Mouse (Mus musculus) 3134 (cell line): ENCODE data around the gene Fubp1.

ENCODE experiments used
- DNase-seq: peaks from one replicate; pipeline ENCODE4 v3.0.0-alpha.2; 2011; ENCODE audit warnings: low spot score; ENCODE audit not compliant: insufficient read length; ENCODE audit errors: extremely low read depth

The Fubp1 gene

GRCm38 (mm10) chr3:152209967-152210634 is at the start of gene Fubp1, which contains the start of gene Dnajb4:
Gene Fubp1 (plus strand): TSS chr3:152210422.
Gene Dnajb4 (minus strand): TSS chr3:152210302.
- DNase-seq = peak; percentile 99

- DNase-seq = no peak
Measured at GRCm38 (mm10) chr3:152160607-152161006, 49.6 kb upstream of the Fubp1 start.

- DNase-seq = no peak
Measured at GRCm38 (mm10) chr3:152163320-152163719, 46.9 kb upstream of the Fubp1 start.

- DNase-seq = no peak
Measured at GRCm38 (mm10) chr3:152165014-152165350, 45.2 kb upstream of the Fubp1 start.

GRCm38 (mm10) chr3:152165351-152166098 is 44.7 kb upstream of the Fubp1 start:
- DNase-seq = no peak

- DNase-seq = no peak
Measured at GRCm38 (mm10) chr3:152166099-152166423, 44.2 kb upstream of the Fubp1 start, which contains the start of gene Gipc2. Gene Gipc2 (minus strand): TSS chr3:152166230.

GRCm38 (mm10) chr3:152166699-152167451 is 43.3 kb upstream of the Fubp1 start:
- no peak for DNase-seq

- DNase-seq = no peak
Measured at GRCm38 (mm10) chr3:152168007-152168406, 42.2 kb upstream of the Fubp1 start.

- DNase-seq = no peak
Measured at GRCm38 (mm10) chr3:152170407-152170806, 39.8 kb upstream of the Fubp1 start.

GRCm38 (mm10) chr3:152171236-152171635 is 39.0 kb upstream of the Fubp1 start:
- no peak for DNase-seq

GRCm38 (mm10) chr3:152171862-152172261 is 38.4 kb upstream of the Fubp1 start:
- DNase-seq = no peak

GRCm38 (mm10) chr3:152172322-152172935 is 37.8 kb upstream of the Fubp1 start:
- no peak for DNase-seq

- no peak for DNase-seq
Measured at GRCm38 (mm10) chr3:152178816-152179215, 31.4 kb upstream of the Fubp1 start.

GRCm38 (mm10) chr3:152179285-152179684 is 30.9 kb upstream of the Fubp1 start:
- DNase-seq = no peak

GRCm38 (mm10) chr3:152180624-152181023 is 29.6 kb upstream of the Fubp1 start:
- DNase-seq = no peak

- DNase-seq = no peak
Measured at GRCm38 (mm10) chr3:152183522-152183921, 26.7 kb upstream of the Fubp1 start.

GRCm38 (mm10) chr3:152186106-152186505 is 24.1 kb upstream of the Fubp1 start:
- DNase-seq = no peak

- DNase-seq = no peak
Measured at GRCm38 (mm10) chr3:152189306-152189705, 20.9 kb upstream of the Fubp1 start.

GRCm38 (mm10) chr3:152190679-152191477 is 19.3 kb upstream of the Fubp1 start:
- DNase-seq = peak; percentile 24

- DNase-seq = peak; percentile 65
Measured at GRCm38 (mm10) chr3:152191791-152192237, 18.4 kb upstream of the Fubp1 start.
